Mouse (Mus musculus) layer of hippocampus, adult 6 months (tissue): Measurements from ENCODE around the gene Pgam2. TPM values are rescaled to one million over a fixed set of nuclear protein-coding genes. Genes with fewer than 3 reads are reported as not detected.

Experiments used
- long read RNA-seq, 2 experiments: library from polyadenylated mRNA; unstranded; transcript quantifications; one replicate each; pipeline ENCODE4 v2.0.0; 2019 to 2020
- polyA plus RNA-seq: library from polyadenylated mRNA; unstranded; fragments of <200 nt; fragmentation: Nextera tagmentation; gene quantifications from 2 replicates; pipeline ENCODE4 v1.2.3, GENCODE M21; 2021

The Pgam2 gene
- polyA plus RNA-seq = 43.4 and 44.1 TPM in 2 replicates
- long read RNA-seq, experiment 1, transcript Pgam2-201 (3 exons, 840 nt) = major isoform, 18 of 19 reads
- long read RNA-seq, experiment 1, partial matches to known transcripts = 0 of 19 reads
- long read RNA-seq, experiment 1, other reads (novel, unspliced or antisense) = 1 of 19 reads
- long read RNA-seq, experiment 2, transcript Pgam2-201 (3 exons, 840 nt) = major isoform, 5 of 5 reads
- long read RNA-seq, experiment 2, partial matches to known transcripts = 0 of 5 reads
- long read RNA-seq, experiment 2, other reads (novel, unspliced or antisense) = 0 of 5 reads

DNA sequence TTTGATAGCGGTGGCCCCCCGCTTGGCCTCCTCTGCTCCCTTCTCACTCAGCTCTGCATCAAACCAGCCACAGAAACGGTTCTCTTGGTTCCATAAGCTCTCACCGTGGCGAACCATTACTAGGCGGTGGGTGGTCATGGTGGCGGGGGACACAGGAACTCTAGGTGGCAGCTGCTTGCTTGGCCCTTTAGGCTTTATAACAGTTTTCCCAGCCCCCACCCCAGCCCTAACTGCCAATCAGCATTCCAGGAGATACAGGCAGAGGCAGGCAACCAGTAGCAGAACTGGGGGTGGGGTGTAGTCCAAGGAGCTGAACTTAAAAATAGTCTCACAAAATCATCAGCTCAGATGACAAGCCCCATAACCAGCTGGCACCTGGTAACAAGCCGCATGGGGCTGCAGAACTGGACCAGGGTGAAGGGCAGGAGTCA is at the start of gene Pgam2:
TSS of gene Pgam2 (minus strand) at position 183 of the 431 bp plus-strand sequence.

DNA sequence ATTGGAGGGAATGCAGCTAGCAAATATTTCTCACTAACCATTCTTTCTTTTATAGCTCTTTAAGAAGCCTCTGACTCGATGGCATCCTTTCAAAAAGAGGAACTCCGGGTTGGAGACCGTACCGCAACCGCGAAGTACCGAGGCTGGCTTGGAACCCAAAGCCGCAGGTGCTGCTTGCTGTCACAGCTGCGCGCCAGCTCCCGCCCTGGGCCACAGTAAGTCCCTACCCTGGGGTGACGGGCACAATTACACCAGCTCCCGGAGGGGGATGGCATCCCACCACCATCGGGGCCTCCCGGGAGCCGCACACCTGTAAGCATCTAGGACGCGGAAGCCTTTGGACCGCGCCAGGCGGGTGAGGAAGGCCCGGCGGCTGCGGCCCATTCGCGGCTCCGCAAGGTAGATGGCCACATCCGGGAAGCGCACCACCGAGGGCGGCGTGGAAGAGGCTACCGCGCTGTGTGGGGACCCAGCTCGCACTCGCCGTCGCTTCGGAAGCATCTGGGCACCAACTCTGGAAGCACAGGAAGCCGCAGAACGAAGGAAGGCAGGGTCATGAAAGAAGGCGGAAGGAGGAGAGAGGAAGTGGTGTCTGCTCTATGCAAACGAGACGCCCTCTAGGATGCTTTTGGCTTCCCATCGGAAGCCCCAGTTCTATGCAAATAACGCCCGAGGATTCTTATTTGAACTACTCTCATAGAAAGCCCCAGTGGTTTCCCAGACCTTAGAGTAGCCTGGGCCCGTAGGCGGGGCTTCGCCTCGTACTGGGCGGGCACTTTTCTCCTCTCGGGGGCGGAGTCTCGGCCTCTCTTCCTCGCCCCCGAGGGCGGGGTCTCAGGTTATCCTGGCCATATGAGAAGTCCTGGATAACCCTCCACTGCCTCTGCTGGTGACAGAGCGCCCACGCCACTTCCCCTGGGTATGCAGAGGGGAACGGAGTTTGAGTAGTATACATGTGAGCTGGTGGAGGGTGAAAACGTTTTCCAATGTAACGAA is 34.0 kb upstream of the Pgam2 start, which contains the start of gene Polm:
TSS of gene Polm (minus strand) at position 766 of the 996 bp plus-strand sequence.

DNA sequence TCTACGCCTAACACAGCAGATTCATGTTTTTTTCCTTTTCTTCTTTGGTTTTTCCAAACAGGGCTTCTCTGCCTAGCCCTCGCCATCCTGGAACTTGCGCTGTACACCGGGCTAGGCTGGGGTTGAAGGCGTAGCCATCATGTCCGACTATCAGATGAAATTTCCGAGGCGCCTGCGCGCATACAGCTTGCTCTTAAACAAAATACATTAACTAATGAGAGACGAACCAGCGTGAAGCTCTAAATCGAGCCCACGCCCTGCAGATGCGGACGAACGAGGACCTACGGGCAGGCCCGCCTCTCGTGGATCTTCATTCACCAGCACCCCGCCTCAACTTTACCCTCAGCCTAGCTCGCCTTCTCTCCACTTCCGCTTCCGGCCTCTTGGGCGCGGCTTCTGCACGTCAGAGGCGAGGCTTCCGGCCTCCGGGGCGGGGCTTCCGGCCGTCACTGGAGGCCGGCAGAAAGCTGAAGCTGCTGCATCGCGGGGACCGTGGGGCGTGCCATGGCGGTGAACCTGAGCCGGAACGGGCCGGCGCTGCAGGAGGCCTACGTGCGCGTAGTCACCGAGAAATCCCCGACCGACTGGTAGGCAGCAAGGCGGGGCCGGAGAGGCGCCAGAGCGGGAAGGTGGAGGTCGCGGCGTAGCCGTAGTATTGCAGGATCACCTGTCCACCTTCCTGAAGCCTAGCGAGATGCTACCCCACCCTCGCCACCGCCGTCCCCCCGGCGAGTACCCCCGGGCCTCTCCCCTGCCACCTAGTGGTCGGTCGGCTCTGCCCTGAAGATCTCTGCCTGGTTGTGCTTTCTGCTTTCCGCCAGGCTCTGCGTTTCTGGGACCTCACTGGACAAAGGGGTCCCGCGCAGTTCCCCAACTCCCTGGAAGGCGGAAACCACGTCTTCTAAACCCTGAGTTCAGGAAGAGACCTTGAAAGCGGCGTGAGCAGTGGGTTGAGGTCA is 15.2 kb downstream of the Pgam2 start, which contains the start of gene Dbnl:
TSS of gene Dbnl (plus strand) at position 433 of the 959 bp plus-strand sequence.

DNA sequence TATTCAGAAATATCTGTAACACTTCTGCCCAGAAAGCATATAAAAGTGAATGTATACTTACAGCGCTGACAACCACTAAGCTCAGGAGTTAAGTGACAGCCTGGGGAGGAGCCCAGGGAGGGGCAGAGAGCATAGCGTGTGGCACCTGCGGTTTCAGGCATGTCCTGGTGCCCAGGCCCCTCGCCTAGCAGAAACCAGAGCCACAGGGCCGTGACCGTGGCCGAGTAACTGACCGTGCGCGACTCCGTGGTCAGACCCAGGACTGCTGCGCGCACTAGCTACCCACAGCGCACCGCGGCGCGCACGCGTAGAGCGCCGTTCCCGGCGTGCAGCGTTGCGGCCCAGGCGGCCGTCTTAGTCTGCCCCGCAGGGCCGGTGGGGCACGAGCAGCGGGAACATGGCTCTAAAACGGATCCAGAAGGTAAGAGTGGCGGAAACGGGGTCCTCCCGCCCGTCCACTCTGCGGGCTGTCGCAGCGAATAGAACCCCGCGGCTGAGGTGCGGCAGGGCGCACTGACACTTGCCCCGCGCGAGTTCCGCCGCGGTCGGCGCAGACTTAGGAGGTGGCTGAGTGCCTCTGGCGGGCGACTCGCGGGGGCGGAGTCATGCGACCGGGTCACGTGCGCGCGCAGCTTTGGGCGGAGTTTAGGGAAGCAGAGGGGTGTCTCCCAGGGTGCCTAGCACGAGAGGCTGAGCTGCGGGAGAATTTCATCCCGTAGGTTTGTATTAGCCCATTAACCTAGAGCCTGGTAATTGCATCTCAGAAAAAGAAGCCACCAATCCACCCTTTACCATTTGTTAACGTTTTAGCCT is 41.5 kb downstream of the Pgam2 start, which contains the start of gene Urgcp:
TSS of gene Urgcp (minus strand) at position 557 of the 813 bp plus-strand sequence.

Other genes starting within 250 kb of the Pgam2 start
- not detected in 2 replicates for gene Ankrd36, start 234.0 kb downstream of the Pgam2 start, polyA plus RNA-seq
- gene Mrps24, start 88.1 kb downstream of the Pgam2 start, polyA plus RNA-seq = 294 and 300 TPM in 2 replicates
- 30.4 and 33.6 TPM in 2 replicates for gene Urgcp, start 41.4 kb downstream of the Pgam2 start, polyA plus RNA-seq
- 65.4 and 66.2 TPM in 2 replicates for gene Dbnl, start 15.2 kb downstream of the Pgam2 start, polyA plus RNA-seq
- gene Polm, start 34.3 kb upstream of the Pgam2 start, polyA plus RNA-seq = 2.1 and 2.2 TPM in 2 replicates
- 4.7 and 5.5 TPM in 2 replicates for gene Aebp1, start 58.2 kb upstream of the Pgam2 start, polyA plus RNA-seq
- 26.7 and 29.4 TPM in 2 replicates for gene Pold2, start 74.6 kb upstream of the Pgam2 start, polyA plus RNA-seq
- gene Myl7, start 95.0 kb upstream of the Pgam2 start, polyA plus RNA-seq = not detected in 2 replicates
- gene Gck, start 146.3 kb upstream of the Pgam2 start, polyA plus RNA-seq = 1.5 and 2.3 TPM in 2 replicates
- gene Ykt6, start 152.0 kb upstream of the Pgam2 start, polyA plus RNA-seq = 26.8 and 27.4 TPM in 2 replicates